Mouse (Mus musculus): Measurements from ENCODE around the gene Lalba. TPM values are rescaled to one million over a fixed set of nuclear protein-coding genes. Genes with fewer than 3 reads are reported as not detected.
A peak's percentile ranks its signal among the peaks of the same experiment; 100 is the strongest.

Lalba gene
- polyA plus RNA-seq, 1 experiment = not detected

DNA sequence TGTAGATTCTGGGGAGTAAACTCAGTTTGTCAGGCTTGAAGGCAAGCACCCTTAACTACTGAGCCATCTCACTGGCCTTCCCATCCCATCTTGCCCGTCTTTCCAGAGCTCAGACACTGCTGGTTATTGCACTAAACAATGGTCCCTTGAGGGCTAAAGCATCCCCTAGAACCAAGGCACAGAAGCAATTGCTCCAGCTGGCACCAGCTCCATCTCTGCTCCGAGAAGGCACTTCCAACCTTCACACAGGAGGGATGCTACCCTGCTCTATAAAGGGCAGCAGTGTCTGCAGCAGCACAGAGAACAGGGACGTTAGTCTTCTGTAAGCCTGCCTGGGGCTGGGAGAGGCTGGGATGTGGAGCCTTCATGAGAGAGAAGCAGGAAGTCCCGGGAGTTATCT is 9.6 kb upstream of the Lalba start, which contains the start of gene Olfr279:
TSS of gene Olfr279 (plus strand) at position 301 of the 400 bp plus-strand sequence.
- Histone ChIP-seq H3K36me3 (ENCODE audit: control insufficient read depth, insufficient read depth, low read length) (no peaks in the 10 kb centered on the region), H3K27ac (ENCODE audit: insufficient read depth, low read depth, low read length) (no peak within 1 kb of the TSS), H3K27me3 (replicated peaks; ENCODE audit: control insufficient read depth, insufficient read depth, low read length) (no peaks in the 10 kb centered on the region), H3K4me3 (ENCODE audit: insufficient read depth, low read depth, low read length) (no peak within 1 kb of the TSS), H3K4me1 (ENCODE audit: control insufficient read depth, insufficient read depth, low read length) (no peaks in the 10 kb centered on the region)
- no peak for DNase-seq
- 58% methylated on average over 4 of the region's 4 CpGs for WGBS
- TF ChIP-seq POLR2A (IDR thresholded peaks at IDR 0.05; ENCODE audit: low read depth, low read length) (no peak), CTCF (conservative IDR thresholded peaks at IDR 0.05; ENCODE audit: insufficient read depth, insufficient read length, low read depth, low read length) (no peak)

DNA sequence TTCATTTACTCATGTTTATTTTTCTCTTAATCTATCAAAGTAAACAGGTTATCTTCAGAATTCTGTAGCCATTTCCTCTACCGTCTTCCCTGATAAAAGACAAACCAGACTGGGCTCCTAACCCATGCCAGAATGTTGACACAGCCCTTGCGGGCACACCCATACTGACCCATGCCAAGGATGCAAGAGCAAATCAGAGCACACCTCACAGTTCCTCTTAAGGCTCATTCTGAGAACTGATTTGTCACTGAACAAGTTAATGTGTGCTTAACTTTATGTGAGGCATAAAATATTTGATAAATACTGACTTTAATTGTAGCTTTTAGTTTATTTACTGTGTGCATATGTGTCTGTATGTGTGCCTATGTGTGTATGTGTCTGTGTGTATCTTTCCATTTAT is 8.8 kb upstream of the Lalba start:
- DNase-seq = no peak
- Histone ChIP-seq H3K4me1 (ENCODE audit: control insufficient read depth, insufficient read depth, low read length) (no peaks in the 10 kb centered on the region), H3K36me3 (ENCODE audit: control insufficient read depth, insufficient read depth, low read length) (no peaks in the 10 kb centered on the region), H3K27me3 (replicated peaks; ENCODE audit: control insufficient read depth, insufficient read depth, low read length) (no peaks in the 10 kb centered on the region), H3K27ac (ENCODE audit: insufficient read depth, low read depth, low read length) (no peak overlapping the region), H3K4me3 (ENCODE audit: insufficient read depth, low read depth, low read length) (no peak overlapping the region)
- WGBS = 63% methylated on average over 2 of the region's 2 CpGs
- TF ChIP-seq CTCF (conservative IDR thresholded peaks at IDR 0.05; ENCODE audit: insufficient read depth, insufficient read length, low read depth, low read length) (no peak), POLR2A (IDR thresholded peaks at IDR 0.05; ENCODE audit: low read depth, low read length) (no peak)

DNA sequence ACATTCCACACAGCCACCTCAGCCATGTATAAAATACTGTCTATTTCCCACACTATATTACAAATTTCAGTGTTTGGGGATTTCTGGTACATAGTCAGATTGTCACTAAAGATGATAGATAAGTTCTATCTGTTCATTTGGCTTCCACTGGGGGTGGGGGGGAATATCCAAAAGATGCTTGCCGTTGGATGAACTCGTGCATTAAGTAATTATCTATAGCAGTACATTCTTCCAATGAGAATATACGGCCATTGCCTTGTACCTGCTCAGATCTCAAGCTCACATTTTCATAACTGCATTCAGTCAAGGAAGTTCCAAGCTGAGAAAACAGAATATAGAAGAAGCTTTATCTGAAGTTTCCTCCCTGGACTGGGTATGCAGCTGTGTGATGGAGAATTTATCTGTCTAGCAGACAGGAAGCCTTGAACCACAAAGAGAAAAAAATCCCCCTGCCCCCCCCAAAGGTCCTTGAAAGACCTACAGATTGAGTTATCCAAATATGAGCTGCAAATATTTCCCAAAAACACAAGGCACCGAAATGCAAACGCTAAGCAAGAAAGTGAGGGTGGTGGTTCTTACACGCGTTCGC is 4.0 kb upstream of the Lalba start:
- WGBS = 91% methylated on average over 8 of the region's 8 CpGs
- DNase-seq = no peak
- no peak overlapping the region for H3K4me3 ChIP-seq (ENCODE audit: insufficient read depth, low read depth, low read length)

DNA sequence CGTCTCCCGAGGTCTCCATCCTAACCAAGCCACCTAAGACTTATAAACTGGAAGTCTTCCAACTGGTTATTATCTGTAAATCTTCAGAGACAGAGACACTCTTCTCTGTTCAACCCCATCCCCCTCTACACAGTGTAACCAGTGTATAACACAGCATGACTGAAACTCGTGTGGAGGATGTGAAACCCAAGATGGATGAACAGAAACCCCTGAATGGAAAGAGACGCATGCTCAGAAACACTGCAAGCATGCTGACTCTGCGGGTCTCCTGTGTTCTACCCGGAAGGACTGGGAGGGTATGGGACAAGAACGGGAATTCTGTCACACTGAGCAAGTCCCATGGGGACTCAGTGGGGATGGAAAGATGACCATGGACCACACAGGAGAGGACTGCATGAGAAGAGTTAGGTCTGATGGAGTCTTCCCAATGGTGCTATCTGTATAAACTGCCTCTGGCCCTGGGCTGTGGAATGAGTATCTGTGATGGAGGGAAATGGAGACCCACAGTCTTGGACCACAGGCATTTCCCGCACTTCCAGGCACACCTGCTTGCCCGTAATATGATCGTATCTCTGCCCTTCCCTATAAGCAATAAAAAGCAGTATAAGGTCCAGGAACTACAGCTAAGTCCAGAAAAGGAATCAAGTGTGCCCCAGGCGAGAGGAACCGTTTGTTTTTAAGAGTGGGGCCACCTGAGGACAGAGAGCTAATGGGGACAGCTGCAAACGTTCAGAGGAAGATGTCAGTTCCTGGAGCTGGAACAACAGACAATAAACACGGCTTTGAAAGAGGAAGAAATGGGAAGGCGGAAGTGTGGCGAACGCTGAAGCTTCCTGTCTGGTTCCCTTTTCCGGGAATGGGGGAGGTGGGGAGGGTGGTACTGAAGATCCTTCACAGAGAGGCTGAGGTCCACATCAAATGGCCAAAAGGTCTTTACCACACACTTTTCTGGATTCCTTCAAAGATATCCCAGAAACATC is 1.7 kb upstream of the Lalba start:
- H3K4me3 ChIP-seq (ENCODE audit: insufficient read depth, low read depth, low read length) = no peak overlapping the region
- H3K27me3 ChIP-seq (replicated peaks; ENCODE audit: control insufficient read depth, insufficient read depth, low read length) = no peaks in the 10 kb centered on the region
- no peaks in the 10 kb centered on the region for H3K36me3 ChIP-seq (ENCODE audit: control insufficient read depth, insufficient read depth, low read length)
- H3K4me1 ChIP-seq (ENCODE audit: control insufficient read depth, insufficient read depth, low read length) = no peaks in the 10 kb centered on the region
- DNase-seq = peak; percentile 46
- WGBS = 37% methylated on average over 18 of the region's 18 CpGs
- H3K27ac ChIP-seq (ENCODE audit: insufficient read depth, low read depth, low read length) = peak overlapping the region; percentile 45; the same call in 1 of the 2 replicates
- TF ChIP-seq CTCF (conservative IDR thresholded peaks at IDR 0.05; ENCODE audit: insufficient read depth, insufficient read length, low read depth, low read length) (no peak), POLR2A (IDR thresholded peaks at IDR 0.05; ENCODE audit: low read depth, low read length) (no peak)

More for the DNA sequence above, 4.0 kb upstream of the Lalba start:
- no peaks in the 10 kb centered on the region for H3K27me3 ChIP-seq (replicated peaks; ENCODE audit: control insufficient read depth, insufficient read depth, low read length)
- no peak overlapping the region for H3K27ac ChIP-seq (ENCODE audit: insufficient read depth, low read depth, low read length)
- H3K4me1 ChIP-seq (ENCODE audit: control insufficient read depth, insufficient read depth, low read length) = no peaks in the 10 kb centered on the region
- H3K36me3 ChIP-seq (ENCODE audit: control insufficient read depth, insufficient read depth, low read length) = no peaks in the 10 kb centered on the region
- TF ChIP-seq CTCF (conservative IDR thresholded peaks at IDR 0.05; ENCODE audit: insufficient read depth, insufficient read length, low read depth, low read length) (no peak), POLR2A (IDR thresholded peaks at IDR 0.05; ENCODE audit: low read depth, low read length) (no peak)

DNA sequence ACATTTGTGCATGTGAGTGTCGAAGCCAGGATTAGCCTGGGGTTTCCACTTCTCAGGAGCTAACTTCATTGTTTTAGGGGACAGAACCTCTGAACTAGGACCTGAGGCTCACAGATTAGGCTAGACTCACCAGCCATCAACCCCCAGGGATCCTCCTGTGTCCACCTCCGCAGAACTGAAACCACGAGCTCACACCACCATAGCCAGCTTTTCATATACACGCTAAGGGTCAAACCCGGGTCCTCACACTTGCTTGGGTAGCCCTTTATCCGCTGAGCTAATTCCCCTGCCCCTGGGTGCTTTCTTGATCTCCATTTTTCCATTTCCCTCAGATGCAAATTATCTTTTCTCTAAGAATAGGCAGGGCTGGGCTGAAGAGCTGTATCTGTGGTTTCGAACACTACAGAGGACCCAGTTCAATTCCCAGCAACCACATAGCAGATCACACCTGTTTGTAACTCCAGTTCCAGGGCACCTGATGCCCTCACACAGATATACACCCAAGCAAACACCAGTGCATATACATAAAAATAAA is 2.9 kb downstream of the Lalba start:
- 82% methylated on average over 7 of the region's 7 CpGs for WGBS
- Histone ChIP-seq H3K4me1 (ENCODE audit: control insufficient read depth, insufficient read depth, low read length) (no peaks in the 10 kb centered on the region), H3K4me3 (ENCODE audit: insufficient read depth, low read depth, low read length) (no peak overlapping the region), H3K27me3 (replicated peaks; ENCODE audit: control insufficient read depth, insufficient read depth, low read length) (no peaks in the 10 kb centered on the region), H3K36me3 (ENCODE audit: control insufficient read depth, insufficient read depth, low read length) (no peaks in the 10 kb centered on the region), H3K27ac (ENCODE audit: insufficient read depth, low read depth, low read length) (no peak overlapping the region)
- DNase-seq = no peak
- TF ChIP-seq CTCF (conservative IDR thresholded peaks at IDR 0.05; ENCODE audit: insufficient read depth, insufficient read length, low read depth, low read length) = no peak
- TF ChIP-seq POLR2A (IDR thresholded peaks at IDR 0.05; ENCODE audit: low read depth, low read length) = no peak

DNA sequence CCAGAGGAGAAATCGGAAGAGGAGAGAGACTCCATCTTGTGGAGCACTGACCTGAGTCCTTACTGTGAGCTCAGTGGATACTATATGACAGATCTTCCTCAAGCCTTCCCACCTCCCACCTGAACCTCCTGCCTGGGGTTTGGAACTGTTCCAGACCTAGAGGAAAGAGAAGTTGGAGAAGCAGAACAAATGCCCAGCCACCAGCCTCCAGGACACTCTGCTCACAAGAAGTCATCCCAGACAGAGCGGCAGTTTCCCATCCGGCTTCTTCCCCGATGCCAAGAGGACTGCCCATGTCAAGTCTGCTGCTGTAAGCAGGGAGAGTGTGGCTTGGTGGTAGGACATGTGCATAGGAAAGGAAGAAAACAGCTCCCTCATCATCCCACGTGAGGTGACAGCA is 6.2 kb downstream of the Lalba start:
- H3K27me3 ChIP-seq (replicated peaks; ENCODE audit: control insufficient read depth, insufficient read depth, low read length) = no peaks in the 10 kb centered on the region
- no peaks in the 10 kb centered on the region for H3K36me3 ChIP-seq (ENCODE audit: control insufficient read depth, insufficient read depth, low read length)
- no peak for DNase-seq
- no peaks in the 10 kb centered on the region for H3K4me1 ChIP-seq (ENCODE audit: control insufficient read depth, insufficient read depth, low read length)
- H3K4me3 ChIP-seq (ENCODE audit: insufficient read depth, low read depth, low read length) = no peak overlapping the region
- H3K27ac ChIP-seq (ENCODE audit: insufficient read depth, low read depth, low read length) = no peak overlapping the region
- TF ChIP-seq CTCF (conservative IDR thresholded peaks at IDR 0.05; ENCODE audit: insufficient read depth, insufficient read length, low read depth, low read length) (no peak), POLR2A (IDR thresholded peaks at IDR 0.05; ENCODE audit: low read depth, low read length) (no peak)
- WGBS = 80% methylated on average over 5 of the region's 5 CpGs

DNA sequence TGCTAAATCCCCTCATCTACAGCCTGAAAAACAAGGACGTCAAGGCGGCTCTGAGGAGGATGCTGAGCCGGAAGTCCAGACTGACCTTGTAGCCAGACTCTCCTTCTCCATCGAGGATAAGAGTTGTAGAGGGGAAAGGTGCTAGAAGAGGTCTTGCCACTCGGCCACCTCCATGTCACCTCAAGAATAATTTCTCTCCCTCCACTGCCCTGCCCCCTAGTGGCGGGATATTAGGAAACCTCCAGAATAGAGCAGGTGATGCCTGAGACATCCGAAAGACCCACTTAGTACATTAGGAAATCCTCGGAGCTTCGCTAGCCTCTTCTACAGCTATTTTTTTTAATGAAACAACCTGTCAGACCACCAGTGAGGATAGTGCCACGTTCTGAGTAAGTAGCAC is 7.1 kb downstream of the Lalba start:
- WGBS = 45% methylated on average over 10 of the region's 10 CpGs
- H3K4me3 ChIP-seq (ENCODE audit: insufficient read depth, low read depth, low read length) = no peak overlapping the region
- H3K27me3 ChIP-seq (replicated peaks; ENCODE audit: control insufficient read depth, insufficient read depth, low read length) = no peaks in the 10 kb centered on the region
- H3K4me1 ChIP-seq (ENCODE audit: control insufficient read depth, insufficient read depth, low read length) = no peaks in the 10 kb centered on the region
- peak; percentile 42 for DNase-seq
- TF ChIP-seq CTCF (conservative IDR thresholded peaks at IDR 0.05; ENCODE audit: insufficient read depth, insufficient read length, low read depth, low read length) = peak; percentile 62
- no peak for TF ChIP-seq POLR2A (IDR thresholded peaks at IDR 0.05; ENCODE audit: low read depth, low read length)
- no peak overlapping the region for H3K27ac ChIP-seq (ENCODE audit: insufficient read depth, low read depth, low read length)
- no peaks in the 10 kb centered on the region for H3K36me3 ChIP-seq (ENCODE audit: control insufficient read depth, insufficient read depth, low read length)

All from kidney, adult 2 months (tissue).